Mouse (Mus musculus) stomach, postnatal 0 days (tissue): ENCODE measurements around the gene Trmt10c. TPM values are rescaled to one million over a fixed set of nuclear protein-coding genes. Genes with fewer than 3 reads are reported as not detected.

Experiments
- ATAC-seq: fragments of 200-750 bp; cut with Nextera tagmentation; 2 replicates; pipeline ENCODE4 v1.8.0; 2017; ENCODE audit not compliant: low FRiP score, low TSS enrichment
- DNase-seq: peaks from one replicate; pipeline ENCODE4 v3.0.0-alpha.2; 2016; ENCODE audit warnings: low spot score
- H3K27ac ChIP-seq: fragments of 300-500 bp; sonication (generic); replicated peaks from 2 replicates; pipeline ENCODE4 v1.5.1; 2014; ENCODE audit warnings: mild to moderate bottlenecking, control low read depth
- H3K27me3 ChIP-seq: fragments of 300-500 bp; sonication (generic); 2 replicates; pipeline ENCODE4 v1.6.1; 2014; ENCODE audit warnings: low read length; ENCODE audit not compliant: control insufficient read depth, insufficient read depth
- H3K36me3 ChIP-seq: fragments of 300-500 bp; sonication (generic); 2 replicates; pipeline ENCODE4 v1.6.1; 2014; ENCODE audit warnings: low read length, mixed read lengths; ENCODE audit not compliant: control insufficient read depth, insufficient read depth
- H3K4me1 ChIP-seq: fragments of 300-500 bp; sonication (generic); replicated peaks from 2 replicates; pipeline ENCODE4 v1.6.1; 2014; ENCODE audit warnings: antibody characterized with exemption; ENCODE audit not compliant: control insufficient read depth, insufficient read depth
- H3K4me2 ChIP-seq: fragments of 300-500 bp; sonication (generic); replicated peaks from 2 replicates; pipeline ENCODE4 v1.6.1; 2014; ENCODE audit warnings: low read depth, mild to moderate bottlenecking, control low read depth, moderate library complexity
- H3K4me3 ChIP-seq: fragments of 300-500 bp; sonication (generic); 2 replicates; pipeline ENCODE4 v1.5.1; 2014; ENCODE audit warnings: low read depth, low read length, control low read depth
- H3K9ac ChIP-seq: fragments of 300-500 bp; sonication (generic); 2 replicates; pipeline ENCODE4 v1.6.1; 2014; ENCODE audit warnings: mild to moderate bottlenecking, low read length, control low read depth, mixed read lengths
- H3K9me3 ChIP-seq: fragments of 300-500 bp; sonication (generic); 2 replicates; pipeline ENCODE4 v1.6.1; 2016; ENCODE audit warnings: low read length; ENCODE audit not compliant: control insufficient read depth
- CTCF ChIP-seq: IDR thresholded peaks from 2 replicates; pipeline ENCODE4 v1.5.1; 2016; ENCODE audit warnings: antibody characterized with exemption, low read depth, mild to moderate bottlenecking, moderate library complexity
- EP300 ChIP-seq: optimal IDR thresholded peaks from 2 replicates; pipeline ENCODE3; 2016; ENCODE audit warnings: antibody characterized with exemption
- WGBS: fragments of 180-500 bp; shearing (Covaris S2); extraction: QIAGEN DNeasy Blood & Tissue Kit; methylation state at CpG from one replicate; pipeline ENCODE4 v1.1.7; 2014; 5-methylcytosine and 5-hydroxymethylcytosine counted together
- microRNA-seq: library from miRNA; unstranded; fragments of <30 nt; microRNA quantifications from one replicate; pipeline ENCODE4, GENCODE M21; 2016
- polyA plus RNA-seq: library from polyadenylated mRNA; unstranded; fragments of >200 nt; fragmentation: Nextera tagmentation; extraction: Ambion mirVana; gene quantifications from 2 replicates; pipeline ENCODE4 v1.2.1, GENCODE M21; 2015

Gene Trmt10c
- polyA plus RNA-seq, 1 experiment from 2014 or later: 17.6 TPM

GRCm38 (mm10) chr16:55986001-55986400 lies 51.6 kb downstream of the Trmt10c start:
- Histone ChIP-seq H3K27ac (no peak overlapping the region), H3K4me1 (no peaks in the 10 kb centered on the region), H3K4me3 (no peak overlapping the region), H3K9ac (no peak overlapping the region), H3K36me3 (0 out of 2 replicates have a peak, but pooled peaks cover 6% of the 10 kb centered on the region), H3K4me2 (no peak overlapping the region), H3K9me3 (no peaks in the 10 kb centered on the region), H3K27me3 (no peaks in the 10 kb centered on the region)
- WGBS: 91% methylated on average over 3 of the region's 3 CpGs
- ATAC-seq: no peak
- DNase-seq: no peak
- TF ChIP-seq CTCF: no peak
- TF ChIP-seq EP300: no peak

Small RNAs within 50 kb of the gene (microRNA-seq; reads per million reads assigned to microRNA genes)
- gene Gm24047: not detected

Other genes with a start within 250 kb of the Trmt10c start
- 9.0 and 9.1 TPM in 2 replicates for gene Nfkbiz, start 198.9 kb downstream of the Trmt10c start, polyA plus RNA-seq
- 0.11 and 0.16 TPM in 2 replicates for gene Nxpe3, start 142.5 kb downstream of the Trmt10c start, polyA plus RNA-seq
- 1.9 and 2.6 TPM in 2 replicates for gene Cep97, start 103.0 kb downstream of the Trmt10c start, polyA plus RNA-seq
- 760 and 770 TPM in 2 replicates for gene Rpl24, start 71.5 kb downstream of the Trmt10c start, polyA plus RNA-seq
- gene Zbtb11, start 63.9 kb downstream of the Trmt10c start, polyA plus RNA-seq: 6.8 and 7.3 TPM in 2 replicates
- gene Pcnp, start 8.1 kb downstream of the Trmt10c start, polyA plus RNA-seq: 122 and 128 TPM in 2 replicates
- gene Senp7, start 10.5 kb upstream of the Trmt10c start, polyA plus RNA-seq: 11.0 and 12.6 TPM in 2 replicates
- 0.13 and 0.40 TPM in 2 replicates for gene Impg2, start 166.5 kb upstream of the Trmt10c start, polyA plus RNA-seq